Mouse (Mus musculus): ENCODE measurements at regions not wholly inside any gene's neighbourhood (a gene's known extent, or its start where the extent isn't known, plus 50 kb on each side); places are given as distances from the start of the nearest gene placed in this dataset.

GRCm38 (mm10) chr2:179069520-179069919 is 372.7 kb upstream of the Cdh4 start:
- TF ChIP-seq CTCF (IDR thresholded peaks at IDR 0.05; ENCODE audit: low read depth, low read length) (no peak), GATA1 (IDR thresholded peaks at IDR 0.05; ENCODE audit: borderline replicate concordance, low read length) (no peak)
